Mouse (Mus musculus): Measurements from ENCODE around the gene H2-Ke6. TPM values are rescaled to one million over a fixed set of nuclear protein-coding genes. Genes with fewer than 3 reads are reported as not detected.
A peak's percentile ranks its signal among the peaks of the same experiment; 100 is the strongest.

The H2-Ke6 gene
- total and polyA plus RNA-seq, 3 experiments: 20.8 to 47.1 (median 31.7) TPM

DNA sequence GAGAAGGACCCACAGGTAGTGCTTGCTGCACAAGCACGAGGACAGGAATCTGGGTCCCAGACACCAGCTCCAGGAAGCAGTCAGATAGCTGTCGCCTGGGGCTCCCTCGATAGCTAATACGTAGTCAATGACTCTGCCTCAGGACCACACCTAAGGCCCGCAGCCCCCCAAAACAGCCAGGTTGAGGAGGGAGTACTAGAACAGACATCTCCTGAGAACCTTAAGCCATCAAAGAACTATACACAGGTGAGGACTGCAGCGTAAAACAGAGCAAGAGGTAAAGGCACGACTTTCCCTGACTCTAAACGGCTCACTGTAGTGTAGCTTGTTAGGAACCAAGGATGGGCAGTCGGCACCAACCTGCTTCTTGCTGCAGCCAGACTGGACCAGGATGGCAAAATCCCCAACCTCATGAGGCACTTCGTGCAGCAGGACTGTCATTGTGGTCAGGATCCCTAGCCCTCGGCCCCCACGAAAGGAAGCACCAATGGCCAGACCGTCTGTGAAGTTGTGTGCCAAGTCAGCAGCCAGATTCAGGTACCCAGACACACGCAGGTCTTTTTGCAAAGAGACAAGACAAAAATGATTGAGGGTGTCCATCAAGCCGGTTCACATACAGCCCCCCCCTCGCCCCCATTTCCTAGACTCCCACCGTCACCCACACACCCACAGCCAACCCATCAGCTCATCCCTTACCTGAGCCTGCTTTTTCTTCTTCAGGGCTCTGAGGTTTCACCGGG lies 1.5 kb upstream of the H2-Ke6 start:
- H3K36me3 ChIP-seq (replicated peaks in 1 of 2; ENCODE audit: control insufficient read depth in 1 of 2, insufficient read depth in 1 of 2, low read length in 1 of 2): peaks cover 23 to 39% of the 10 kb centered on the region in 2 experiments
- DNase-seq (ENCODE audit: extremely low read depth): no peak

DNA sequence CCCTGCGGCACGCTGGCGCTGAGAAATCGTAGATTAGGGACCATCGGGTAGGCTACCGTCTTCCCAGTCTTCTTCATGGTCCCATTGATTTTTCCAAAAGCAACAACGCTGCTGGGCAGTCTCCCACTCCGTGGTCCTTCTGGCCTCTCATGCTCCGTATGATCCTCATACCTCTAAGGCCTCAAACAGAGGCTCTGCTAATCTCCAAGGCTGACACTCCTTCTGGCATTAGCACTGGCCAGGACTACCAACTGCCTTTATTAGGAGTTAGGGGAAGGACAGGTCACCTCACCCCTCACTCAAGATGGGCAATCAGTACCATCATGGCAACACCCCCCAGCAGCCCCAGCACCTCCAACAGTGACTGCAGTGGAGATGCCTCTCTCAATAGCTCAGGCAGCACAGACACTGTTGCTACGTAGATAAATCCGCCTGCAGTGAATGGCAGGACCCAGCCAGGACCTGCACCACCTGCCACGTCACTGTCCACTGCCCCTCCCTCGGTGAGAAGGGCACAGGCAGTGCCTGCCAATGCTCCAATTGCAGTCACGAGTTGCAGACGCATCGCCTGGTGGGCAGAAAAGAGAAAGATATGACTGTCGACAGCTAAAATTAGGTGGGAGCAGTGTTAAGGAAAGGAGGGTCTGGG lies 765 bp upstream of the H2-Ke6 start:
- Histone ChIP-seq H3K36me3 (replicated peaks in 1 of 2; ENCODE audit: control insufficient read depth in 1 of 2, insufficient read depth in 1 of 2, low read length in 1 of 2) (peaks cover 21 to 33% of the 10 kb centered on the region in 2 experiments), H3K4me3 (replicated peaks in 1 of 3; ENCODE audit: low read depth in 2 of 3, low read length in 2 of 3, poor library complexity in 1 of 3) (no peak overlapping the region), H3K79me2 (replicated peaks; ENCODE audit: control insufficient read depth, extremely low read depth, insufficient read depth, poor library complexity, severe bottlenecking) (peaks cover 33% of the 10 kb centered on the region), H3K4me2 (ENCODE audit: insufficient read depth, low read depth, poor library complexity, severe bottlenecking) (no peak overlapping the region), H3K27ac (ENCODE audit: insufficient read depth, low read depth) (no peak overlapping the region; the same call in 1 of the 2 replicates), H3K9ac (ENCODE audit: insufficient read depth, low read depth) (no peak overlapping the region), H3K9me3 (replicated peaks; ENCODE audit: low read length) (no peaks in the 10 kb centered on the region), H3K4me1 (ENCODE audit: control insufficient read depth in 1 of 2, insufficient read depth in 2 of 2) (peaks cover 35 to 63% of the 10 kb centered on the region in 2 experiments), H3K27me3 (replicated peaks) (no peaks in the 10 kb centered on the region)
- in situ Hi-C loops (cut with MboI; ENCODE audit: low pct_ligation_motif_present, low pct_unique_long_range_greater_than_20kb, low sequenced_read_pairs): no loop called here
- dilution Hi-C loops (cut with MboI; ENCODE audit: extremely low pct_ligation_motif_present, extremely low pct_unique_long_range_greater_than_20kb, low sequenced_read_pairs): no loop called here
- DNase-seq (ENCODE audit: extremely low read depth): no peak
- no peak for TF ChIP-seq UBTF (IDR thresholded peaks at IDR 0.05; ENCODE audit: low read depth, low read length)
- no peak for TF ChIP-seq JUN (IDR thresholded peaks at IDR 0.05; ENCODE audit: insufficient read depth, low read depth, low read length)
- no peak for TF ChIP-seq SMC3 (IDR thresholded peaks at IDR 0.05; ENCODE audit: low read depth, low read length)
- TF ChIP-seq PAX5 (IDR thresholded peaks at IDR 0.05; ENCODE audit: low read length): no peak
- no peak for TF ChIP-seq SIN3A (IDR thresholded peaks at IDR 0.05; ENCODE audit: low read length)
- no peak for TF ChIP-seq E2F4 (IDR thresholded peaks at IDR 0.05; ENCODE audit: insufficient replicate concordance, low read depth, low read length)
- TF ChIP-seq IRF4 (IDR thresholded peaks at IDR 0.05; ENCODE audit: low read depth, low read length): no peak
- TF ChIP-seq JUND (conservative IDR thresholded peaks at IDR 0.05; ENCODE audit: low read depth, low read length): no peak
- TF ChIP-seq ZC3H11A (IDR thresholded peaks at IDR 0.05; ENCODE audit: low read depth, low read length): no peak

More for the DNA sequence above, 1.5 kb upstream of the H2-Ke6 start:
- TF ChIP-seq EP300 (IDR thresholded peaks at IDR 0.05; ENCODE audit: low read length): no peak
- Histone ChIP-seq H3K9me3 (replicated peaks; ENCODE audit: low read length) (no peaks in the 10 kb centered on the region), H3K4me3 (replicated peaks in 1 of 3; ENCODE audit: low read depth in 2 of 3, low read length in 2 of 3, poor library complexity in 1 of 3) (no peak overlapping the region), H3K27ac (ENCODE audit: insufficient read depth, low read depth) (no peak overlapping the region), H3K4me1 (ENCODE audit: control insufficient read depth in 1 of 2, insufficient read depth in 2 of 2) (peaks cover 35 to 65% of the 10 kb centered on the region in 2 experiments), H3K27me3 (replicated peaks) (no peaks in the 10 kb centered on the region), H3K4me2 (ENCODE audit: insufficient read depth, low read depth, poor library complexity, severe bottlenecking) (peak overlapping the region; percentile 73; the same call in 1 of the 2 replicates), H3K79me2 (replicated peaks; ENCODE audit: control insufficient read depth, extremely low read depth, insufficient read depth, poor library complexity, severe bottlenecking) (peaks cover 32% of the 10 kb centered on the region), H3K9ac (ENCODE audit: insufficient read depth, low read depth) (peak overlapping the region; percentile 93; the same call in 1 of the 2 replicates)
- in situ Hi-C loops (cut with MboI; ENCODE audit: low pct_ligation_motif_present, low pct_unique_long_range_greater_than_20kb, low sequenced_read_pairs): no loop called here
- dilution Hi-C loops (cut with MboI; ENCODE audit: extremely low pct_ligation_motif_present, extremely low pct_unique_long_range_greater_than_20kb, low sequenced_read_pairs): no loop called here
